Mouse (Mus musculus): ENCODE results near the gene Sept9. TPM values are rescaled to one million over a fixed set of nuclear protein-coding genes. Genes with fewer than 3 reads are reported as not detected.

Gene Sept9
- polyA plus RNA-seq, 1 experiment, result 493 TPM

DNA sequence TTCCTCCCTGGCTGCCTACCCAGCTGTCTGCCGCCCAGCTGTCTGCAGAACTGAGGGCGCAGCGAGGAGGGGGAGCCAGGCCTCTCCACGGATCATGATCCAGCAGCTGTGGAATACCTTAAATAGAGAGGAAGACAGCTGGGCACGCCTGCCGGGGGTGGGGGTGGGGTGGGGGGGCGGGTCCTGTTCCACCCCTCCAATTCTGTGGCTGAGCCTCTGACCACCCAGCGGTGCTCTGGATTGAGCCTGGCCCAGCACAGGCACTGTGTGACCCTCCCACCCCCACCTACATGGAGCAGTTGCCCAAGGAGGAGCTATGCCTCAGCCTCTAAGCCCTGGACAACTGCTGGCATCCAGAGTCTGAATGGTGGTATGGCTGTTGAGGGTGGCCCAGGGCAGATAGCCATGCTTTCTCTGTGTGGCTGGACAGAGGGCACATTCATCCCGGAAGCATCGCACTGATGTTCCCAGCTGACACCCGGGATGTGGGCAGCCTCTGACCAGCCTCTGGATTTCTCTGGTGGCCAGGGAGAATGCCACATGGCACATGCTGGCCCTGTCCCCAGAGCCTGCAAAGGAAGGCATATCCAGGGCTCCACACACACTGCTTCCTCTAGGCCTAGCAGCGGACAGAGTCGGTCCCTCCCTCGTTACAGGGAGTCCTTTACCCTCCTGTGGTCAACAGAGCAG lies 97.2 kb downstream of the Sept9 start:
- no peak for TF ChIP-seq GATA1 (IDR thresholded peaks at IDR 0.05; ENCODE audit: low read length)

DNA sequence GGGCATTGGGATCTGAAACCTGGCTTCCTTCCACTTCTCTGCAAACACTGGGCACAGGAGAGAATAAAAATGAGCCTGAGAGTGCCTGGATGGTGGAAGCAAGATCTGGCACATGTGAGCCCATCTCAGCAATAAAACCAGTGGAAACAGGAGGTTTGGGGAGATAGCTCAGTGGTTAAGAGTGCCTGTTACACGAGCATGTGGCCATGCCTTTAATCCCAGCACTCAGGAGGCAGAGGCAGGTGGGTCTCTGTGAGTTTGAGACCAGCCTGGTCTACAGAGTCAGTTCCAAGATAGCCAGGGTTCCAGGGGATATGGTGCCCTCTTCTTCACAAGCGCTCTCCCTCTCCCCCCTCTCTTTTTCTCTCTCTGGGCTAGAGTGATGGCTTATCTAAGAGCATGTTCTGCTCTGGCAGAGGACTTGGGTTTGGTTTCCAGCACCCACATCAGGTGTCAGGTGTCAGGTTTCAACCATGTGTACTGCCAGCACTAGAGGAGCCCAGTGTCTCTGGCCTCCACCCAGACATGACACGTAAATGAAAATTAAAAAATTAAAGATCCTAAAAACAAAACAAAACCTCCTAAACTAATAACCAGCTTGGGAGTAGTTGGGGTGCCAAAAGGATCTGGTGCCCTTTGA lies 97.8 kb downstream of the Sept9 start:
- TF ChIP-seq GATA1 (IDR thresholded peaks at IDR 0.05; ENCODE audit: low read length), result no peak

DNA sequence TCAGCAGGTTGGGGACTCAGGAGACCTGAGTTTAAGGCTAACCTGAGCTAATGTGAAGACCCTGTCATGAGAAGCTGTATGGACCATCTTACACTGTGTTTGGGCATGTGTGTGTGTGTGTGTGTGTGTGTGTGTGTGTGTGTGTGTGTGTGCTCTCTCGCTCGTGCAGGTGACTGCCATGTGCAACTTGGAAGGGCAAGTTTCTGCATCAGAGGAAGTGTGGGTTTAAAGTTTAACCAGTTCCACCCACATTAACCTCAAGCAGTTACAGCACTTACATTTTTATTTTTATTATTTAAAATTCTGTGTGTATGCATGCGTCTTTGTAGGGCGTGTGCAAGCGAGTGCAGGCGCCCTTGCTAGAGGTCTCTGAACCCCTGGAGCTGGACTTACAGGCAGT lies 100.3 kb downstream of the Sept9 start:
- no peak for TF ChIP-seq GATA1 (IDR thresholded peaks at IDR 0.05; ENCODE audit: low read length)

DNA sequence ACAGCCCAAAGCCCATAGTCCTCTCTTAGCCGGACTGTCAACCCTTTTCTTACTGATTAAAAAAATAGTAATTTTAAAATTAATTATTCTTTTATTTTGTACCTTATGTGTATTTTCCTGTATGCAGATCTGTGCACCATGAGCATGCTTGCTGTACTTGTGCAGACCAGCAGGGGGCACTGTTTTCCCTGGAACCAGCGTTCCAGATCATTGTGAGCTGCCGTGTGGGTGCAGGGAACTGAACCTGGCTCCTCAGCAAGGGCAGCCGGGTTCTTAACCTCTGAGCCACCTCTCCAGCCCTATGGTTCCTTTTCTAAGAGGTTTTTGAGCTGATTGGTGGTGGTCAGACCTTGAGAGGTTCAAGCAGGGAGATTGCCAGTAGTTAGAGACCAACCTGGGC lies 101.3 kb downstream of the Sept9 start:
- TF ChIP-seq GATA1 (IDR thresholded peaks at IDR 0.05; ENCODE audit: low read length), result no peak

DNA sequence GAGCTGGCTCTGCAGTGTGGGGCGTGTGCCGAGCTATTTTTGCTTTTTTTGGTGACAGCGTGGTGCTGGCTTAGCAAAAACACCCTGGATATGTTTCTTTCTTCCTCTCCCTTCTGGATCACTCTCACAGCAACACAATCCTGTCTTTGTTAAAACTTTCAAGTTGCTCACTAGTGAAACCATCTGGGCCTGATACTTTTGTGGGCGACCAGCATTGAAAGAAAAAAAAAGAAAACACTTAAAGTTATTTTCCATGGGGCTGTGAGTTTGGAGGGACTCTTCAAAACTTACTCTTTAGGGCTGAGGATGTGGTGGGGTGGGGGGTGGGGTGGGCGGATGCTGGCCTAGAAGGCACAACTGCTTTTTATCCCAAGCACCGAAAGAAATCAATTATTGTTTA lies 102.3 kb downstream of the Sept9 start:
- TF ChIP-seq GATA1 (IDR thresholded peaks at IDR 0.05; ENCODE audit: low read length), result no peak

DNA sequence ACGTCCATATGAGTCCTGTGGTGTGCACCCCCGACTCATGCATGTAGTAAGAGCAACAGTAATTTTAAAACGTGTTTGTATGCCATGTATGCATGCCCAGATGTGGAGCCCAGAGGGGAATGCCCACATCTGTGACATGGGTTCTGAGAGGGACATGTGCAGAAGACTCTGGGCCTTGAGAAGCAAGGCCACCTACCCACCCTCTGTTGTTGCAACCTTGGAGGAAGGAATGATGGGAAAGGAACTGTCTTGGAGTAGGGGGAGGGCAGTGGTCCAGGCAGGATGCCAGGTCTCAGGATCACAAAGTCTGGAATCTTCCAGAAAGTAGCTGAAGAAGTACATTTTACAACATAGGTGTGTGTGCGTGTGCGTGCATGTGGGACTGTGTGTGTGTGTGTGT lies 102.9 kb downstream of the Sept9 start:
- TF ChIP-seq GATA1 (IDR thresholded peaks at IDR 0.05; ENCODE audit: low read length), result no peak

DNA sequence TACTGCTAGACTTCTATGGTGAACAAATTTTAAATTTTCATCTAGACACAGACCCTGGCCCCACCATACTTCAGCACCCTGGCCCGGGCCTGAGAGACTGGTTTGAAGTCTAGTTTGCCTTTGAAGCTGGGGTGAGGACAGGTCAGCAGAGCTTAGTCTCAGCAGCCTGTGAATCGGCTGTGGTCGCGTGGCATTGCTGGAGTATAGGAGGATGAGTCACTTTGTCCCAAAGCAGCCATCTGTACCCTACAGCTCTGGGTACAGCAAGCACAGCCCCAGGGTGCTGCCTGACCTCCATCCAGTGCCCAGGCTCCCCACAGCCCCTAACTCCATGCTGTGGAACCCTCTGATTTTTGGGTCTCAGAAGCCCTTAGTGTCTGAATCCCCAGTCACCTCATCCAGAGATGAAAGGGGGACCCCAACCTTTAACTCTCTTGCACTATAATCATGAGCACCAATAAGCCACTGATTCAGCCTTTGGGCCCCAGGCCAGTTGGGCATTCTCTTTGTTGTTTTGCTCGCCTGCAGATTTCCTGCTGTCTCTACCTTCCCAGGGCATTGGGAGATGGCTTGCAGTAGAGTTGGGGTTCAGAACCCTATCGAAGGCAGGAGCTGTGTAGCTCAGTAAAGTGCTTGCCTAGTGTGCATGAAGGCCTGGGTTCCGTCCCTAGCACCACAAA lies 106.2 kb downstream of the Sept9 start:
- no peak for TF ChIP-seq GATA1 (IDR thresholded peaks at IDR 0.05; ENCODE audit: low read length)

DNA sequence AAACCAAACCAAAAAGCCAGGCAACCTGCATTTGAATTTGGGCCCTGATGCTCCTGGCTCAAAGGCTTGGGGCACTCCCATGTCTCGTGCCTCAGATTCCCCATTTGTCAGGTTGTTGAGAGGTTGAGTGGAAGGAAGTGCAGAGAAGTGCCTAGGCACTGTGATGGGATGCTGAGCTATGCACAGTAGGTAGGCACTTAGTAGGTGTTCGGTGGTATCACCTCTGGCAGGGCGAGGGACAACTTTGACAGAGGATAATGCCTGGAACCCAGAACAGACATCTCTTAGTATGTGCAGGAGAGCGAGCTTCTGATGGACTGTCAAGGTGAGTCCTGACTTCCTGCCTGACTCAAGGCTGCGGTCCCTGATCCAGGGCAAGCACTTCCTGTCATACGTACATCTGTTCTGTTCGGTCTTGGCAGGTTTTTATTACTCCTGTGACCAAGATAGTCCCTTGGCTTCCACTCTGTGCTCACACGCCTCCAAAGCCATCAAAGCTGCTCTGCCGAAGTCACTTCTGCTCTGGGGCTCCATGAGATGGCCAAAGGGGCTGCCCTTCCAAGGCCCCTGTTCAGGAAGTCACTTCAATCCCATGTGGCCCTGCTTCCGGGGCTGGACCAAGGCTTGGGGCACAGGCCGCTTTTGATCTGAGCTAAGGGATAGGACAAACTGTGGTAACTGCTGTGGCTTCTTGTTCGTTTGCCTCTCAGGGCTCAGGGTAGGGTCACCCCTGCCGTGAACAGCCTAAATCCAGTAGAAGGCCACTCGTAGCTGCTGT lies 107.0 kb downstream of the Sept9 start:
- no peak for TF ChIP-seq GATA1 (IDR thresholded peaks at IDR 0.05; ENCODE audit: low read length)

DNA sequence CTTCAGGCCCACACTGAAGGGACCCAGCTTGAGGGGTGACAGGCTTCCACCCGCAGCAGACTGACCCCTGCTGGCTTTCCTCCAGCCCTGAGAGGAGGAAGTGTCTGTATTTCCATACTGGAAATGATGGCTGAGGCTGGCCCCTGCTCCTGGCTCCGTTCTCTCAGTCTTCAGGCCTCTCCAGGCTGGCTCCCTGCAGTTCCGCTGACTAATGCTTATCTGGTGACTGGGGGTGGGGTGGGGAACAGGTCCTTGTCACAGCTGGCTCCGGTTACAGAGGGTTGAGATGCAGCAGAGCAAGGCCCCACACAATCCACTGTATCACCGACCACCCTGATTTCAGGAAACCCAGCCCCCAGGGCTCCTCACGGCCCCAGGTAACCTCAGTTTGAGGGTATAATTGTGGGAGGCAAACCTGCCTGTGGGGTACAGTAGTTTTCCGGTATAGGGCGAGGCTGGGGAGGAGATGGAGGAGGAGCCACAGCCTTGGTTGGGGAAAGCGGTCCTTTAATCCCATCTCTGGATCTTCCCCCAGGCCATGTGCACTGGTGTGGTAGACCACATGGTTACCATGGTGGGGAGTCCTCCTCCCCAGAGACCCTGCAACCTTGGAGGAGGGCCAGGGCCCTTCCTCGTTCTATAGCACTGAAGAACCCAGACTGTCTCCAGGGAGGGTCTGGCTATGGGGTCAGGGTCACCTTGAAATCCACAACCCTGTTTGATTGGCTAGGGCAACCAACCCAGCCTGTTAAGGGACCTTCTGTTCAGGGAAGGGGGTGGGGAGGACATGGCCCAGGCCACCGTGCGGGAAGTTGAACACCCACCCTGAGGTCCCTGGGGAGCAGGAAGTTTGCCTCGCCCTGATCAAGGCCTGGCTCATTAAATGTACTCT lies 108.7 kb downstream of the Sept9 start:
- TF ChIP-seq GATA1 (IDR thresholded peaks at IDR 0.05; ENCODE audit: low read length), result no peak

DNA sequence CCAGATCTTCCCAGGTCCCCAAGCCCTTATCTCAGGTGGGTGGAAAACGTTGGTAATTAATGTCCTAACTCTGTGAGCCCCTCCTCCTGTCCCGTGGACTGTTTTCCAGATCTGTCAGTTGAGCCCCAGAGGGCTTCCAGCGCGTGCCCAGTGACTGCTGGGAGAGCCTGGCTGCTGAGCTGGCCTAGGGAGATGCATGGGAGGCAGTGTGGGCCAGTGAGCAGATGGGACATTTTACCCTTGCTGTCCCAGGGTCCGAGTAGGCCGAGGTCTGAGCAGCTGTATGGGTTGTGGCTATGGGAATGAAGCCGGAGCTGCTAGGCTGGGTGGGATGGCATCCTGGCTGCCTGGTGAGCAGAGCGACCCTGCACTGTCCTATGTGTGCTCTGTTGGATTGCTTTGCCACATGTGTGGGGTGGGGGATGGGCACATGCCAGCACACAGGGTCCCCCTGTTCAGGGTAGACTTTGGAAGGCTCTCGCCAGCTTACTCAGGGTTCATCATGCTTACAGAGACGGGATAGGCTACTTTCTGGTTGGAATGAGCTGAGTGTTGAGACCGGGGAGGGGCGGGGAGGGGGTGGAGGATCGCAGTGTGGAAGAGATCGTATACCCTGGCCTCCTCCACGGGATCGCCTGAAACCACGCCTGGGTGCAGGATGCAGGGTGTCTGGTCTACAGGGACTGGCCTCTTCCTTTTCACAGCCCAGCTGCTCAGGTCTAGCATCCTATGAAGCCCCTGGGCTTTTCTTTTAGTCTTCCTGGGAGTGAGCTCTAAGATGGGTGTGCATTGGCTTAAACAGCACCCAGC lies 109.9 kb downstream of the Sept9 start:
- no peak for TF ChIP-seq GATA1 (IDR thresholded peaks at IDR 0.05; ENCODE audit: low read length)

DNA sequence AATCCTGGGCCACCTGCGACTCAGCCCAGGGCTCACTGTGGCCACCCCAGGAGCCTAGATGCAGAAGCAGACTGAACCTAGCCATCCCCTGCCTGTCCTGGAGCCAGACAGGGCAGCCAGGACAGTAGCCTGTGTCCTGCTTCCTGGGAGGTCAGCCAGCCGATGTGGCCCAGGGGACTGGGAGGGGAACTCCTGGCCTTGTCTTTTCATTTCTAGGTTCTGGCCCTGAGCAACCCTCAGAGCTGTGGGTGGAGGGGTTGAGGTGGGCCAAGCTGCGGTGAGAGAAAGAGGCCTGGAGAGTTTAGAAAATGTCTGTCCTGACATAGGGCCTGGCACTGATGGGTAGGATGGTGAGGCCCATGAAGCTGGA lies 110.4 kb downstream of the Sept9 start:
- no peak for TF ChIP-seq GATA1 (IDR thresholded peaks at IDR 0.05; ENCODE audit: low read length)

DNA sequence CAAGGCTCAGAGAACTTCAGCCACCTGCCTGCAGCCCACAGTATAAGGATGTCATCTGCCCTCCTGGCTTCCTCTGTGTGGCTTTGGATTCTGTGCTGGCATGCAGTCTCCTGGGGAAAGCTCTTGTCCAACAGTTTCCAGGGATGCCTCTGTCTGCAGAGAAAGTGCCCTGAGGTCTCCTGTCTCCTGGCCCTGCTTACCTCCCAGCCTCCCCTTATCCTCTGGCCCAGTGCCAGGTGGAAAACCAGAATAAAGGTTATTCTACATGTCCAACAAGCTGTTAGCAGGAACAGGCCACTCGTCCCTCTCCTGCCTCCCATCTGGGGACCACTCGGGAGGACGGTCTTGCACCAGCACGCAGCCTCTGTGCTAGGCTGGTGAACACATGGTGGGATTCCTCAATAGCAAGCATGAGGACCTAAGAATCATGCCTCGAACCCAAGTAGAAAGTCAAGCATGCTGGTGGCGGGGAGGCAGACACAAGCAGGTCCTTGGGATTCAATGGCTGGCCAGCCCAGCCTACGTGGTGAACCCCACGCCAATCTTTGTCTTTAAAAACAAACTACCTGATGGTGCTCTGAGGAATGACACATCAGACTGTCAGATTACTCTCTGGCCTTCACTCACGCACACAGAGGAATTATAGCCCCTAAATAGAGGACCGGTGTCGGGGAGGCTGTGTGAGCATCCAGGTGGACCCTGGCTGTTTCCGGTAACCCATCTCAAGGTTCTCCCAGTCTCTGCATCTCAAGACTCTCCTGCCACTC lies 111.1 kb downstream of the Sept9 start:
- no peak for TF ChIP-seq GATA1 (IDR thresholded peaks at IDR 0.05; ENCODE audit: low read length)

DNA sequence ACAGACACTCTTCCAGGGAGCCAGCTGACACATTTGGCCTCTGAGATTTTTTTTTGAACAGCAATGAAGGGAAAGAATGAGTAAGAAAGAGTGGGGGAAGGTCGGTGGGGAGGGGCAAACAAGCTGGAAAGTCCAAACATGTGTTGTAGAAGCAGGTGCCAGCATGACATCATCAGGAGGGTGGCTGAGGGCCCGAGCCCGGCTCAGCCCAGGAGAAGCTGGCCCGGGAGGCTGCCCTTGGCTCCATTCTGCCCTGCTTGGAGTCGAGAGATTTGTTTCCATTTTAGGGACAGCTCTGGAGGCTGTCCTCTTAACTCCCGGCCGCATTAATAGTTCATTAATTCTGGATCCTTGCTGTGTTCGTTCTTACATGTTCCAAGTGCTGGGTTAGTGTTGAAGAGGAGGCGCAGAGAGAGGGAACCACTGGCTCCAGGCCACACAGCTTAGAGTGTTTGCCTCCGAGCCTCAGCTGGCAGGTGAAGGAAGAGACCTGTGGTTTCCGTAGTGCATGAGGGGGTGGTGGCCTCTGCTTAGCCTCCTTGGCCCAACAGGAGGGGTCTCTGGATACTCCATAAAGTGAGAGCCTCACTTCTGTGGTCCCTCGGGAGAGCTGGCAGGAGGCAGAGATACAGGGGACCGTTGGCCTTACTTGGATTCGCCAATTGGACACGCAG lies 111.8 kb downstream of the Sept9 start:
- no peak for TF ChIP-seq GATA1 (IDR thresholded peaks at IDR 0.05; ENCODE audit: low read length)

Data from G1E-ER4 (cell line).